ENCODE assay signal across 8 mouse cellular contexts in genomic region chr6:47919646-47920446, GRCm38 (mm10). TPM values are rescaled to one million over a fixed set of nuclear protein-coding genes. Genes with fewer than 3 reads are reported as not detected.
DNase-seq lines count a peak whose midpoint lies in the region; ATAC-seq and TF ChIP-seq lines count a peak whose summit lies in the region.

No protein-coding gene starts in this region.

- no peak for ATAC-seq in heart, embryonic 13.5 days (ENCODE audit: extremely low read depth, insufficient number of reproducible peaks, low FRiP score, low TSS enrichment)
- peak; percentile 62 for ATAC-seq in hindbrain, embryonic 13.5 days (ENCODE audit: low FRiP score)
- peak; percentile 15; the same call in 1 of the 2 replicates for ATAC-seq in midbrain, embryonic 14.5 days (ENCODE audit: low FRiP score, low TSS enrichment)

- no peaks in the 10 kb centered on the region for H3K27me3 ChIP-seq in heart, embryonic 13.5 days (replicated peaks)
- no peaks in the 10 kb centered on the region for H3K27me3 ChIP-seq in hindbrain, embryonic 13.5 days
- H3K27me3 ChIP-seq in midbrain, embryonic 14.5 days (ENCODE audit: control insufficient read depth, insufficient read depth, low read length): no peaks in the 10 kb centered on the region

- no peak for DNase-seq in heart, postnatal 14 days
- no peak for DNase-seq in midbrain, embryonic 14.5 days
- no peak for DNase-seq in frontal cortex, postnatal 14 days (ENCODE audit: low spot score in 2 of 2)
- no peak for DNase-seq in right cerebral cortex, postnatal 4 days
- DNase-seq in thymus, adult 18-20 months: no peak

- WGBS in heart, embryonic 13.5 days: 27% methylated on average over 11 of the region's 11 CpGs
- WGBS in bone marrow, adult 2 months: 30% methylated on average over 11 of the region's 11 CpGs
- 29% methylated on average over 11 of the region's 11 CpGs for WGBS in hindbrain, embryonic 13.5 days
- WGBS in midbrain, embryonic 14.5 days: 26% methylated on average over 11 of the region's 11 CpGs

- TF ChIP-seq CTCF in bone marrow, adult 2 months (IDR thresholded peaks at IDR 0.05; ENCODE audit: control insufficient read depth, insufficient read depth, low read length): no peak

- intact Hi-C loops in heart, postnatal 14 days (cut with DNase I): loop anchor here (5.0 kb wide), 1 partner anchor 43 kb away; the partner anchor contains the start of gene Zfp282

- peaks cover 22% of the 10 kb centered on the region for H3K4me1 ChIP-seq in heart, embryonic 13.5 days
- H3K4me1 ChIP-seq in bone marrow, adult 2 months (ENCODE audit: control insufficient read depth, insufficient read depth, low read length): peaks cover 3% of the 10 kb centered on the region
- H3K4me1 ChIP-seq in hindbrain, embryonic 13.5 days (replicated peaks): peaks cover 18% of the 10 kb centered on the region
- peaks cover 11% of the 10 kb centered on the region for H3K4me1 ChIP-seq in midbrain, embryonic 14.5 days (ENCODE audit: control insufficient read depth, insufficient read depth, low read length)

- H3K36me3 ChIP-seq in heart, embryonic 13.5 days: peaks cover 3% of the 10 kb centered on the region
- no peaks in the 10 kb centered on the region for H3K36me3 ChIP-seq in hindbrain, embryonic 13.5 days
- no peaks in the 10 kb centered on the region for H3K36me3 ChIP-seq in midbrain, embryonic 14.5 days (ENCODE audit: control insufficient read depth, insufficient read depth, low read length)

- H3K9me3 ChIP-seq in heart, embryonic 13.5 days: no peaks in the 10 kb centered on the region
- no peaks in the 10 kb centered on the region for H3K9me3 ChIP-seq in hindbrain, embryonic 13.5 days
- H3K9me3 ChIP-seq in midbrain, embryonic 14.5 days (ENCODE audit: control insufficient read depth, low read length): no peaks in the 10 kb centered on the region

- H3K4me2 ChIP-seq in heart, embryonic 13.5 days: peak overlapping the region; percentile 87
- H3K4me2 ChIP-seq in hindbrain, embryonic 13.5 days: peak overlapping the region; percentile 89
- H3K4me2 ChIP-seq in midbrain, embryonic 14.5 days (ENCODE audit: low read length): peak overlapping the region; percentile 69

- H3K4me3 ChIP-seq in heart, embryonic 13.5 days: peak overlapping the region; percentile 92
- peak overlapping the region; percentile 94 for H3K4me3 ChIP-seq in bone marrow, adult 2 months (replicated peaks; ENCODE audit: control insufficient read depth, low read depth, low read length)
- H3K4me3 ChIP-seq in hindbrain, embryonic 13.5 days: peak overlapping the region; percentile 84
- H3K4me3 ChIP-seq in midbrain, embryonic 14.5 days (replicated peaks; ENCODE audit: low read depth, low read length): peak overlapping the region; percentile 79

- H3K9ac ChIP-seq in heart, embryonic 13.5 days: peak overlapping the region; percentile 94
- peak overlapping the region; percentile 85 for H3K9ac ChIP-seq in hindbrain, embryonic 13.5 days
- peak overlapping the region; percentile 71; the same call in 1 of the 2 replicates for H3K9ac ChIP-seq in midbrain, embryonic 14.5 days (replicated peaks; ENCODE audit: low read length)

- H3K27ac ChIP-seq in heart, embryonic 13.5 days (replicated peaks): peak overlapping the region; percentile 97; the same call in 1 of the 2 replicates
- H3K27ac ChIP-seq in bone marrow, adult 2 months (ENCODE audit: control insufficient read depth, insufficient read depth, low read depth, low read length, poor library complexity): no peak overlapping the region; the same call in 1 of the 2 replicates
- H3K27ac ChIP-seq in hindbrain, embryonic 13.5 days: peak overlapping the region; percentile 96
- H3K27ac ChIP-seq in midbrain, embryonic 14.5 days (replicated peaks; ENCODE audit: low read depth, low read length): peak overlapping the region; percentile 93

- TF ChIP-seq POLR2A in bone marrow, adult 2 months (IDR thresholded peaks at IDR 0.05; ENCODE audit: borderline replicate concordance, control insufficient read depth, low read depth, low read length): no peak

RNA-seq across cellular contexts. Expression of gene Zfp212, which starts 0.4 kb away (rescaled TPM):
- polyA plus RNA-seq in heart, embryonic 13.5 days (2015; fragmentation: Nextera tagmentation; extraction: Ambion mirVana): 8.9 and 9.2 TPM in 2 replicates
- 10 to 100 TPM; 11.7 to 13.0 TPM for total RNA-seq in heart, postnatal 14 days (2021)
- 9.0 and 12.3 TPM in 2 replicates for polyA plus RNA-seq in bone marrow, adult 2 months (2011; ENCODE audit: insufficient read depth, insufficient read length, low replicate concordance, missing spikeins)
- polyA plus RNA-seq in hindbrain, embryonic 13.5 days (2015; fragmentation: Nextera tagmentation; extraction: Ambion mirVana): 20.0 and 22.5 TPM in 2 replicates
- polyA plus RNA-seq in midbrain, embryonic 14.5 days (2014; fragmentation: Nextera tagmentation; extraction: Ambion mirVana): 11.7 and 16.4 TPM in 2 replicates

RNA-seq across cellular contexts. Expression of gene Zfp956, which starts 33.3 kb away (rescaled TPM):
- 2.4 and 2.8 TPM in 2 replicates for polyA plus RNA-seq in heart, embryonic 13.5 days (2015; fragmentation: Nextera tagmentation; extraction: Ambion mirVana)
- total RNA-seq in heart, postnatal 14 days (2021): 1 to 10 TPM; 1.3 to 1.9 TPM
- 9.5 and 13.0 TPM in 2 replicates for polyA plus RNA-seq in bone marrow, adult 2 months (2011; ENCODE audit: insufficient read depth, insufficient read length, low replicate concordance, missing spikeins)
- polyA plus RNA-seq in hindbrain, embryonic 13.5 days (2015; fragmentation: Nextera tagmentation; extraction: Ambion mirVana): 16.4 and 17.0 TPM in 2 replicates
- polyA plus RNA-seq in midbrain, embryonic 14.5 days (2014; fragmentation: Nextera tagmentation; extraction: Ambion mirVana): 14.0 and 17.9 TPM in 2 replicates

RNA-seq across cellular contexts. Expression of gene Zfp282, which starts 42.8 kb away (rescaled TPM):
- 7.6 TPM in 2 replicates for polyA plus RNA-seq in heart, embryonic 13.5 days (2015; fragmentation: Nextera tagmentation; extraction: Ambion mirVana)
- 1 to 10 TPM; 8.5 to 9.1 TPM for total RNA-seq in heart, postnatal 14 days (2021)
- polyA plus RNA-seq in bone marrow, adult 2 months (2011; ENCODE audit: insufficient read depth, insufficient read length, low replicate concordance, missing spikeins): 2.7 and 2.9 TPM in 2 replicates
- polyA plus RNA-seq in hindbrain, embryonic 13.5 days (2015; fragmentation: Nextera tagmentation; extraction: Ambion mirVana): 22.2 and 22.3 TPM in 2 replicates
- 18.4 and 19.7 TPM in 2 replicates for polyA plus RNA-seq in midbrain, embryonic 14.5 days (2014; fragmentation: Nextera tagmentation; extraction: Ambion mirVana)
